Mouse (Mus musculus): ENCODE data around the gene Cacna1s.

DNA sequence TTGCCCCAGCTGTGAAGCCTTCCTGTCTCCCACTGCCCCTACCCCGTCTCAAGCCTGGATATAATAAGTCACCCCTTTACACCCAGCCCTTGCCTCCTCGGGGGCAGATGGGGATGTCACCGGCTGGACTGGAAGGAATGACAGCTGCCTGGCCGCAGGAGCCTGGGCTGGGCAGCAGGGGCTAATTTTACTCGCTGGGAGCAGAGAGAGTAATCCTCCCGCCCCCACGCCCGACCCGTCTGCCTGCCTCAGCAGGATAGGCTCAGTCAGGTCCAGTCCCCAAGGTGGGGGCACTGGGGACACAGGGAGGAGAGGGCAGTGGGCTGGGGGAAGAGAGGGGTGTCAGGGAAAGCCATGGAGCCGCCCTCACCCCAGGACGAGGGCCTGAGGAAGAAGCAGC lies at the start of gene Cacna1s:
- no peak for TF ChIP-seq CTCF (IDR thresholded peaks at IDR 0.05; ENCODE audit: low read depth)
- TF ChIP-seq EP300 (IDR thresholded peaks at IDR 0.05; ENCODE audit: low read depth) = no peak
